Mouse (Mus musculus) CH12.LX (cell line): ENCODE measurements around the gene Hexim2. TPM values are rescaled to one million over a fixed set of nuclear protein-coding genes. Genes with fewer than 3 reads are reported as not detected.

ENCODE experiments used
- DNase-seq: peaks from one replicate; pipeline ENCODE4 v3.0.0-alpha.2; 2013; ENCODE audit errors: extremely low read depth
- H3K27ac ChIP-seq: 2 replicates; pipeline ENCODE4 v1.5.1; 2012; ENCODE audit warnings: low read depth, mild to moderate bottlenecking, control low read depth, moderate library complexity; ENCODE audit not compliant: insufficient read depth
- H3K27me3 ChIP-seq: replicated peaks from 2 replicates; pipeline ENCODE3; 2012; ENCODE audit warnings: inconsistent platforms
- H3K36me3 ChIP-seq, 2 experiments: replicated peaks in 1 of 2; 2 replicates each; pipeline versions ENCODE3 to v1.6.1; 2012; ENCODE audit warnings: inconsistent platforms in 1 of 2, low read length in 1 of 2, mild to moderate bottlenecking in 1 of 2, mixed read lengths in 1 of 2, moderate library complexity in 1 of 2; ENCODE audit not compliant: control insufficient read depth in 1 of 2, insufficient read depth in 1 of 2
- H3K4me1 ChIP-seq, 2 experiments: 2 replicates each; pipeline ENCODE4 v1.6.1; 2012; ENCODE audit warnings: inconsistent platforms in 1 of 2, moderate library complexity in 1 of 2; ENCODE audit not compliant: insufficient read depth in 2 of 2, control insufficient read depth in 1 of 2
- H3K4me2 ChIP-seq: 2 replicates; pipeline ENCODE4 v1.6.1; 2012; ENCODE audit warnings: low read depth, mild to moderate bottlenecking, control low read depth; ENCODE audit not compliant: poor library complexity, insufficient read depth, severe bottlenecking
- H3K4me3 ChIP-seq, 3 experiments: fragments of 150-350 bp in 1 of 3; sonication (generic) in 1 of 3; replicated peaks in 1 of 3; 2 replicates each; pipeline versions ENCODE3 to v1.5.1; 2011 to 2012; ENCODE audit warnings: low read depth in 2 of 3, low read length in 2 of 3, mild to moderate bottlenecking in 2 of 3, moderate library complexity in 2 of 3, control low read depth in 1 of 3, improper control_type of control experiment in 1 of 3, inconsistent platforms in 1 of 3, mixed read lengths in 1 of 3; ENCODE audit not compliant: poor library complexity in 1 of 3
- H3K79me2 ChIP-seq: replicated peaks from 2 replicates; pipeline ENCODE4 v1.6.1; 2012; ENCODE audit warnings: mild to moderate bottlenecking, moderate library complexity; ENCODE audit not compliant: control insufficient read depth, poor library complexity, insufficient read depth, severe bottlenecking; ENCODE audit errors: extremely low read depth
- H3K9ac ChIP-seq: 2 replicates; pipeline ENCODE4 v1.6.1; 2012; ENCODE audit warnings: low read depth, mild to moderate bottlenecking, control low read depth, moderate library complexity; ENCODE audit not compliant: insufficient read depth
- H3K9me3 ChIP-seq: replicated peaks from 2 replicates; pipeline ENCODE3; 2012; ENCODE audit warnings: low read length, inconsistent platforms, mixed read lengths
- BHLHE40 ChIP-seq: IDR thresholded peaks from 2 replicates; pipeline ENCODE4 v1.6.1; 2011; ENCODE audit warnings: mild to moderate bottlenecking, low read depth, low read length, improper control_type of control experiment
- CHD2 ChIP-seq: IDR thresholded peaks from 2 replicates; pipeline ENCODE4 v1.6.1; 2011; ENCODE audit warnings: low read length, improper control_type of control experiment
- CTCF ChIP-seq, 2 experiments: IDR thresholded peaks in 1 of 2; conservative IDR thresholded peaks in 1 of 2; 2 replicates each; pipeline ENCODE4 v1.5.1; 2011 to 2012; ENCODE audit warnings: low read depth in 2 of 2, low read length in 2 of 2, improper control_type of control experiment in 1 of 2, inconsistent platforms in 1 of 2, mild to moderate bottlenecking in 1 of 2, moderate library complexity in 1 of 2
- E2F4 ChIP-seq: IDR thresholded peaks from 2 replicates; pipeline ENCODE4 v1.6.1; 2011; ENCODE audit warnings: low read depth, low read length, improper control_type of control experiment; ENCODE audit not compliant: insufficient replicate concordance
- EP300 ChIP-seq: IDR thresholded peaks from 2 replicates; pipeline ENCODE4 v1.6.1; 2011; ENCODE audit warnings: low read length, improper control_type of control experiment
- ETS1 ChIP-seq: conservative IDR thresholded peaks from 2 replicates; pipeline ENCODE4 v1.6.1; 2012; ENCODE audit warnings: low read depth, mild to moderate bottlenecking, inconsistent platforms, low read length, improper control_type of control experiment, moderate library complexity
- GABPA ChIP-seq: IDR thresholded peaks from 2 replicates; pipeline ENCODE4 v1.6.1; 2012; ENCODE audit warnings: low read depth, low read length, improper control_type of control experiment, inconsistent platforms; ENCODE audit not compliant: insufficient replicate concordance
- HCFC1 ChIP-seq: IDR thresholded peaks from 2 replicates; pipeline ENCODE4 v1.6.1; 2012; ENCODE audit warnings: low read depth, mild to moderate bottlenecking, inconsistent platforms, low read length, improper control_type of control experiment
- JUN ChIP-seq: IDR thresholded peaks from 2 replicates; pipeline ENCODE4 v1.6.1; 2011; ENCODE audit warnings: low read depth, mild to moderate bottlenecking, low read length, improper control_type of control experiment, moderate library complexity; ENCODE audit not compliant: insufficient read depth
- JUND ChIP-seq: conservative IDR thresholded peaks from 2 replicates; pipeline ENCODE4 v1.6.1; 2011; ENCODE audit warnings: low read depth, low read length, improper control_type of control experiment
- KAT2A ChIP-seq: IDR thresholded peaks from 2 replicates; pipeline ENCODE4 v1.6.1; 2012; ENCODE audit warnings: low read length, improper control_type of control experiment, inconsistent platforms; ENCODE audit not compliant: insufficient replicate concordance
- MAFK ChIP-seq: IDR thresholded peaks from 2 replicates; pipeline ENCODE4 v1.6.1; 2011; ENCODE audit warnings: low read length, improper control_type of control experiment; ENCODE audit not compliant: insufficient replicate concordance
- MAX ChIP-seq: IDR thresholded peaks from 2 replicates; pipeline ENCODE4 v1.6.1; 2011; ENCODE audit warnings: low read length, improper control_type of control experiment
- MAZ ChIP-seq: IDR thresholded peaks from 2 replicates; pipeline ENCODE4 v1.6.1; 2012; ENCODE audit warnings: low read depth, mild to moderate bottlenecking, inconsistent platforms, low read length, improper control_type of control experiment, moderate library complexity
- MEF2A ChIP-seq: IDR thresholded peaks from 2 replicates; pipeline ENCODE4 v1.6.1; 2014; ENCODE audit warnings: low read depth, mild to moderate bottlenecking, inconsistent platforms, low read length, improper control_type of control experiment, borderline replicate concordance
- MXI1 ChIP-seq: IDR thresholded peaks from 2 replicates; pipeline ENCODE4 v1.6.1; 2011; ENCODE audit warnings: mild to moderate bottlenecking, low read depth, low read length, improper control_type of control experiment
- MYC ChIP-seq: IDR thresholded peaks from 2 replicates; pipeline ENCODE4 v1.6.1; 2011; ENCODE audit warnings: low read depth, mild to moderate bottlenecking, improper control_type of control experiment, low read length
- NELFE ChIP-seq: IDR thresholded peaks from 2 replicates; pipeline ENCODE4 v1.6.1; 2011; ENCODE audit warnings: low read depth, low read length, improper control_type of control experiment
- NRF1 ChIP-seq: IDR thresholded peaks from 2 replicates; pipeline ENCODE4 v1.6.1; 2014; ENCODE audit warnings: low read depth, mild to moderate bottlenecking, inconsistent platforms, low read length, improper control_type of control experiment, moderate library complexity
- PAX5 ChIP-seq: IDR thresholded peaks from 2 replicates; pipeline ENCODE4 v1.6.1; 2012; ENCODE audit warnings: low read length, inconsistent platforms, mixed read lengths
- POLR2A ChIP-seq: IDR thresholded peaks from 2 replicates; pipeline ENCODE4 v1.6.1; 2011; ENCODE audit warnings: low read depth, mild to moderate bottlenecking, improper control_type of control experiment, low read length
- POLR2AphosphoS2 ChIP-seq: IDR thresholded peaks from 2 replicates; pipeline ENCODE4 v1.6.1; 2011; ENCODE audit warnings: low read depth, low read length, improper control_type of control experiment
- RAD21 ChIP-seq: IDR thresholded peaks from 2 replicates; pipeline ENCODE4 v1.6.1; 2011; ENCODE audit warnings: low read depth, mild to moderate bottlenecking, low read length, improper control_type of control experiment, moderate library complexity
- RCOR1 ChIP-seq: conservative IDR thresholded peaks from 2 replicates; pipeline ENCODE4 v1.6.1; 2012; ENCODE audit warnings: low read depth, mild to moderate bottlenecking, inconsistent platforms, low read length, improper control_type of control experiment
- SIN3A ChIP-seq: IDR thresholded peaks from 2 replicates; pipeline ENCODE4 v1.6.1; 2012; ENCODE audit warnings: low read length, improper control_type of control experiment, inconsistent platforms
- SMC3 ChIP-seq: IDR thresholded peaks from 2 replicates; pipeline ENCODE4 v1.6.1; 2011; ENCODE audit warnings: low read depth, low read length, improper control_type of control experiment
- TBP ChIP-seq: conservative IDR thresholded peaks from 2 replicates; pipeline ENCODE4 v1.6.1; 2011; ENCODE audit warnings: low read depth, low read length, improper control_type of control experiment
- TCF12 ChIP-seq: IDR thresholded peaks from 2 replicates; pipeline ENCODE4 v1.6.1; 2014; ENCODE audit warnings: low read depth, mild to moderate bottlenecking, inconsistent platforms, low read length, improper control_type of control experiment
- USF1 ChIP-seq: IDR thresholded peaks from 2 replicates; pipeline ENCODE4 v1.6.1; 2014; ENCODE audit warnings: low read depth, mild to moderate bottlenecking, inconsistent platforms, low read length, improper control_type of control experiment
- USF2 ChIP-seq: conservative IDR thresholded peaks from 2 replicates; pipeline ENCODE4 v1.6.1; 2011; ENCODE audit warnings: low read depth, low read length, improper control_type of control experiment
- ZC3H11A ChIP-seq: IDR thresholded peaks from 2 replicates; pipeline ENCODE4 v1.6.1; 2012; ENCODE audit warnings: low read depth, mild to moderate bottlenecking, inconsistent platforms, low read length, improper control_type of control experiment
- ZKSCAN1 ChIP-seq: IDR thresholded peaks from 2 replicates; pipeline ENCODE4 v1.6.1; 2012; ENCODE audit warnings: low read depth, inconsistent platforms, low read length, improper control_type of control experiment, borderline replicate concordance
- ZNF384 ChIP-seq: IDR thresholded peaks from 2 replicates; pipeline ENCODE4 v1.6.1; 2012; ENCODE audit warnings: low read depth, low read length, improper control_type of control experiment, inconsistent platforms
- dilution Hi-C: fragments of 300-500 bp; cut with MboI; formaldehyde crosslinking; loops from 2 replicates; pipeline ENCODE4 v1.14.3; 2020; ENCODE audit warnings: low sequenced_read_pairs; ENCODE audit not compliant: extremely low pct_unique_long_range_greater_than_20kb, extremely low pct_ligation_motif_present
- in situ Hi-C: fragments of 300-500 bp; cut with MboI; formaldehyde crosslinking; loops from 3 replicates; pipeline ENCODE4 v1.14.3; 2019; ENCODE audit warnings: low sequenced_read_pairs, low pct_ligation_motif_present, low pct_unique_long_range_greater_than_20kb, mixed read lengths
- polyA plus RNA-seq: library from polyadenylated mRNA; unstranded; fragments of >175 nt; gene quantifications from 2 replicates; pipeline ENCODE4 v1.2.1, GENCODE M21; 2012; ENCODE audit warnings: low read depth; ENCODE audit not compliant: insufficient read length
- total RNA-seq, 2 experiments: library from RNA; depleted of rRNA; stranded (reverse); fragments of 300-350 nt in 1 of 2; fragments of >200 nt in 1 of 2; gene quantifications; 2 replicates each; pipeline ENCODE4 v1.2.3; 2012 to 2014

Hexim2 gene
- total and polyA plus RNA-seq, 3 experiments = 27.0 to 33.3 (median 28.8) TPM

- no peak for TF ChIP-seq MAZ
- no peak for TF ChIP-seq USF2
- TF ChIP-seq SIN3A = peak; percentile 58; the same call in 1 of the 2 replicates
- peak; percentile 93 for TF ChIP-seq MYC
- TF ChIP-seq MAFK = peak; percentile 20; the same call in 1 of the 2 replicates
- no peak for TF ChIP-seq KAT2A
- TF ChIP-seq PAX5 = no peak
- TF ChIP-seq TBP = no peak; the same call in 1 of the 2 replicates
- no peak; the same call in 1 of the 2 replicates for TF ChIP-seq NELFE
- no peak for TF ChIP-seq CHD2
These were observed 30.2 kb upstream of the Hexim2 start (continued) for GRCm38 (mm10) chr11:103101866-103102501.

GRCm38 (mm10) chr11:103102725-103103349, 29.4 kb upstream of the Hexim2 start:
- in situ Hi-C loops (loop anchor here (5.0 kb wide), 2 partner anchors 54 to 224 kb away; no protein-coding TSS in a partner anchor), dilution Hi-C loops (no loop called here)
- peaks cover 33 to 71% of the 10 kb centered on the region in 2 experiments for H3K4me1 ChIP-seq
- H3K27me3 ChIP-seq = peaks cover 6% of the 10 kb centered on the region
- H3K79me2 ChIP-seq = peaks cover 28% of the 10 kb centered on the region
- H3K4me3 ChIP-seq = peak overlapping the region; percentile 61 to 91 (median 81)
- no peaks in the 10 kb centered on the region for H3K9me3 ChIP-seq
- DNase-seq = peak; percentile 98
- H3K27ac ChIP-seq = peak overlapping the region; percentile 29
- H3K4me2 ChIP-seq = peak overlapping the region; percentile 54
- H3K36me3 ChIP-seq = peaks cover 23 to 49% of the 10 kb centered on the region in 2 experiments
- peak overlapping the region; percentile 82 for H3K9ac ChIP-seq
- TF ChIP-seq ZC3H11A (peak; percentile 96), MAFK (no peak), RCOR1 (0 out of 2 replicates have a peak, but pooled peaks have one; percentile 71), E2F4 (peak; percentile 81; the same call in 1 of the 2 replicates), TCF12 (peak; percentile 88), HCFC1 (peak; percentile 73), ZKSCAN1 (no peak), JUN (no peak), USF1 (no peak), EP300 (no peak; the same call in none of the 2 replicates), SMC3 (peak; percentile 100), MAX (peak; percentile 60; the same call in 1 of the 2 replicates), BHLHE40 (peak; percentile 58), KAT2A (peak; percentile 79; the same call in 1 of the 2 replicates), GABPA (peak; percentile 59; the same call in 1 of the 2 replicates), RAD21 (no peak; the same call in none of the 2 replicates), CTCF (conservative IDR thresholded peaks at IDR 0.05 in 1 of 2, IDR thresholded peaks at IDR 0.05 in 1 of 2; ENCODE audit: low read depth in 2 of 2, low read length in 2 of 2) (peak; percentile 84 to 100), MXI1 (peak; percentile 78; the same call in 1 of the 2 replicates), JUND (peak; percentile 62), MAZ (peak; percentile 98), POLR2A (peak; percentile 96), NRF1 (peak; percentile 59; the same call in 1 of the 2 replicates), MEF2A (peak; percentile 91), SIN3A (peak; percentile 87; the same call in 1 of the 2 replicates), CHD2 (peak; percentile 90), TBP (peak; percentile 86; the same call in 1 of the 2 replicates), ETS1 (peak; percentile 62; the same call in 1 of the 2 replicates), POLR2AphosphoS2 (peak; percentile 84; the same call in 1 of the 2 replicates), ZNF384 (peak; percentile 89)
